Mouse (Mus musculus) heart, postnatal 4 days (tissue): Measurements from ENCODE around the gene Ipo9. TPM values are rescaled to one million over a fixed set of nuclear protein-coding genes. Genes with fewer than 3 reads are reported as not detected.
"Not testable (repeated sequence)": the region's sequence is repeated elsewhere in the genome, so short reads cannot be mapped to it uniquely, and the experiment has no call there.

ENCODE experiments used
- DNase-seq: peaks from one replicate; pipeline ENCODE4 v3.0.0; 2021
- total RNA-seq, 2 experiments: library from RNA; stranded (reverse); gene quantifications; 2 replicates each; pipeline ENCODE4 v1.2.3; 2021

Gene Ipo9
- total RNA-seq, 2 experiments from 2014 or later = 95.5 to 116 TPM

DNA sequence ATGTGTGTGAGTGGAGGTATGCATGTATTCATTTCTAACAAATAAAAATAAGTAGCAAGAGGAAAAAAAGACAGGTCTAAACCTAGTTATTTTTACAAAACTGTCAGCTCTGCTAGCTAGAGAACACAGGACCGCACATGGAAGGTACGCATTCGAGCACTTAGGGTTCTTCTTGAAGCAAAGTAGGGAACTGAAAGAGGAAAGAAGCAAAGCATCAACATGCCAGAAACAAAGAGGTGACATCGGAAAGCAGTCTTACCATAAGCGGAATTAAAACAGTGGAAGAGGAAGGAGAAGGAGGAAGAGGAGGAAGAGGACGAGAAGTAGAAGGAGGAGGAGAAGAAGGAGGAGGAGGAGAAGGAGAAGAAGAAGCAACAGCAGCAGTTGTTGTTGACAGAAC lies 2.9 kb downstream of the Ipo9 start:
- DNase-seq = no peak

DNA sequence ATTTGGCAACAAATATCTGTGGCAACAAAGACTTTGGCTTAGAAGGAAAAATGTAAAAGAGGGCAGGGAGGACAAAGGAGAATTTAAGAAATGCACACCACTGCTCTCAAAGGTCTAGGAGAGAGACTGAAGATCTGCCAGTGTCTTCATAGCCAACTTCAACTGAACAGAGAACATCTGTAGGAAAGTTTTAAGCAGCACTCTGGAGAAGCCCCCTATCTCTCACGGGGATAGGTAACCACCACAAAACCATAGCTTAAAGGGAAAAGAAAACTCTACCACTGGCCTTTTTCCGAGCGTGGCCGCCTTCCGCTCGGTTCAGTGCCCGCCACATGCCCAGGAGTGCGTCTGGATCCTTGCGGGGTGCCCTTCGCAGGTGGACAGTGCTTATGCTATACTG lies 3.7 kb downstream of the Ipo9 start:
- no peak for DNase-seq

DNA sequence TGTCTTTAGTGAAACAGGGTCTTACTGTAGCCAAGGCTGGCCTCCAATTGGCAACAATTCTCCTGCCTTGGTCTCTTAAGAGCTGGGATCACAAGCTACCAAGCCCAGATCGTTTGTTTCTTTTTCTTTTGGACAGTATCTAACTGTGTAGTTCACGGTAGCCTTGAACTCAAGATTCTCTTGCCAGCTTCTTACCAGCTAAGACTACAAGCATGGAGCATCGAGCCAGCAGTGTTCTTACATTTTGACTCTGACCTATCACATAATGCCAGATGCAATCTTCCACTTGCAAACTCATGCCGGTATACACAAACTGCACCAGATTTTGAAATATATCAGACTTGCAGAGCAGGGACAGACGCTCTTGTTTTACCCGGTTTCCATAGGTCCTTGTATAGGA lies 7.5 kb downstream of the Ipo9 start:
- no peak for DNase-seq

DNA sequence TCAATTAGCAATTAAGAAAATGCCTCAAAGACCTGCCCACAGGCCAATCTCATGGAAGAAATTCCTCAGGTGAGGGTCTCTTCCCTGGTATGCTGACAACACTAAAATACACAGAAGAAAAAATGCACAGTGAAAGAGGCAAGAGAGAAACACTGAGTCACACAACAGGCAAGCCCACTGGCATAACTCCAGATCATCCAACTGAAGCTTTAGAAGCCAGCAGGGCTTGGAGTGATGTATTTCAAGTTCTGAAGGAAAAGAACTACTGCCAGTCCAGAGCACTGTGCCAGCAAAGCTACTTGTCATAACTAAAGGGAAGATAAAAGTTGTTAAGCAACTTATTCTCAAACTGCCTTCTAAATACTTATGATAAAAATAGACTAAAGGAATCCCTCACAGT lies 16.3 kb downstream of the Ipo9 start:
- peak; percentile 34 for DNase-seq

DNA sequence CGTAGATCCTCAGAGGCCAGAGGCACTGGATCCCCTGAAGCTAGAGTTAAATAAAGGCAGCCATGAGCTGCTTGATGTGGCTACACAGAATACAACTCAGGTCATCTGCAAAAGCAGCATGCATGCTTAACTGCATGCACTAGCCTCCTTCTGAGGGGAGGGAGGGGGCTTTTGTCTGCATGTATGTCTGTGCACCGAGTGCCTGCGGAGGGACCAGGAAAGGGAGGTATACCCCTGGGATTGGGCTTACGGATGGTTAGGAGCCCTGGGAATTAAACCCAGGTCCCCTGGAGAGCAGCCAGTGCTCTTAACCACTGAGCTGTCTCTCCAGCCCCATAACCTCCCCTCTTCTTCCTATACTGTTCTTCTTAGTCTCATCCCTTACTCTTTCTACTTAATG lies 18.2 kb downstream of the Ipo9 start:
- no peak for DNase-seq

DNA sequence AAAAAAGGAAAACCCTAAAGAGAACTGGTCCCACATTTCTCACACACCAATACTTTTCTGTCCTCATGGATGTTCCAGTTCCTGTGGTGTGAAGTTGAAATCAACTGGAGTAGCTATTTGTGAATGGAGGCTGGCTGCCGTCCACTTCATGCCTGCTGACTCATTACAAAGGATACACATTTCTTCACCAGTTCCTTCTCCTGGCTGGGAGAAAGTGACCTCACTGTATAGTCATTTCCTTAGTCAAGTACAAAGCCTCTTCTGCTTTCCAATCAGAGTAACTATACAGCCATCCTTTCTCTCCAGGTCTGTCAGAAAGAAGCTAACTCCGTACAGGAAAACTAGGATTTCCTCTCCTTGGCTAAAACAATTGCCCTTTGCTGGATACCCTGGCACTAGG lies 19.3 kb downstream of the Ipo9 start:
- peak; percentile 71 for DNase-seq

DNA sequence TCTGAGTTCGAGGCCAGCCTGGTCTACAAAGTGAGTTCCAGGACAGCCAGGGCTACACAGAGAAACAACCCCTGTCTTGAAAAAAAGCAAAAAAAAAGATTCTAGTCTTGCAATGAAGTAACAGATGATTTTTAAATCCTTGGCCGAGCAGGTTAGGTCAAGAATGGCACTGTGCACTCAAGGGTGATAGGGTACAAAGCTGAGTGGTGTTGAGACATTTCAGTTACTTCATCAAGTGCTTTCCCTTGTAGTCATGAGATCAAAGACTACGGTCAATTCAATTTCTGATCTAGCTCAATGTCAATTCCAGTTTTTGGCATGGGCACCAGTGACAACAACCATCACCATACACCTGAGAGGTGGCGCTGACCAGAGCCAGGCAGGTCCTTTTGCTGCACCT lies 21.3 kb downstream of the Ipo9 start:
- DNase-seq = no peak

DNA sequence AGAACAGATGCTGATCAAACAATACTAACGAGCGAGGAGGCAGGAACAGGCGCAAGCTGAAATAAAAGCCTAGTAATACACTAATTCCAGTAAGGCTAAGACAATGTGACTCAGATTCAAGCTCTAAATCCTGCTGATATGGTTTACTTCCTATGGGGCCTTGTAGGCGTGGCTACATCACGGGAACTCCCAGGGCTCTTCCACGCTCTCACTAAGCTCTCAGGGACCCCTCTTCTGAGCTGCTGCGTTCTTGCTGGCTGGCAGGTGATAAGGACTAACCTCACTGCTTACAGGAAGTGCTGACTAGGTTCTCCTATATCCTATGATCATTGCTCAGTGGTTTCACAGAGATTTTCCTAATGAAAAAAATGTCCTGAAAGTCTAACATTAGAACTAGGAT lies 24.9 kb downstream of the Ipo9 start:
- no peak for DNase-seq

DNA sequence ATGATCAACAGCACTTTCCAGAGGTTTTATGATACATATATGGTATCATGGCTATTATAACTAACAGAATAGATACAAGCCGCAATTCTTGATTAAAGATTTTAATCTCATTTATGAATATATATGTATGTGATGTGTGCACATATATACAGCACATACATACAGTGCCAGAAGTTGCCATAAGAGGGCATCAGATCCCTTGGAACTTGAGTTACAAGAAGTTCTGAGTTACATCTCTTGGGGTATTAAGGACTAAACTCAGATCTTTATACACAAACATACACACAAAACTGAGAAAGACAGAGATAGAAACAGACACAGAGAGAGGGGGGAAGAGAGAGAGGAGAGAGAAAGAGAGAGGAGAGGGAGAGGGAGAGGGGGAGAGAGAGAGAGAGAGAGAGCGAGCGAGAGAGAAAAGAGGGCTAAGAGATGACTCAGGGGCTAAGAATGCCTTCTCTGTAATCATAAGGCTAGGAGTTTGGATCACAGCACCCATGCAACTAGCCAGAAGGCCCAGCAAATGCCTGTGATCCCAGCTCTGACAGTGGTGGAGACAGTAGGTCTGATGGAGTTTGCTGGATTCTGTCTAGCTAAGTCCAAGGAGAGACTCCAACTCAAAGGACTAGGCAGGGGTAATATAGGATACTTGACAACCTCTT lies 28.7 kb downstream of the Ipo9 start:
- no peak for DNase-seq

DNA sequence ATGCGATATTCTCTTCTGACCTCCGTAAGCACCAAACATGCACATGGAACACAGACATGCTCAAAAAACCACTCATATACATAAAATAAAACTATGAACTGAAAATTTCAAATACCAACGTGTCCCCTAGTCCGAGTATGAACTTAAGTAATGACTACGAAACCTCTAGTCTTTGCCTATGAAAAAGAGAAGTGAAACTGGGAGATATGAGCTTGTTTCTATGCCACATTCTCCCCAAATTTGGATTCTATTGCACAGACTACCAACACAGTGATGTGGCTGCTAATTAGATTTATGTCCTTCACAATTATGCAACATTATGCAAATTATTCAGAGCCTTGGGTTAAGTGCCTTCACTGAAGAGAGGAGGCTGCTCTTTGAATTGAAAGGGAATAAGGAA lies 30.8 kb downstream of the Ipo9 start:
- no peak for DNase-seq

DNA sequence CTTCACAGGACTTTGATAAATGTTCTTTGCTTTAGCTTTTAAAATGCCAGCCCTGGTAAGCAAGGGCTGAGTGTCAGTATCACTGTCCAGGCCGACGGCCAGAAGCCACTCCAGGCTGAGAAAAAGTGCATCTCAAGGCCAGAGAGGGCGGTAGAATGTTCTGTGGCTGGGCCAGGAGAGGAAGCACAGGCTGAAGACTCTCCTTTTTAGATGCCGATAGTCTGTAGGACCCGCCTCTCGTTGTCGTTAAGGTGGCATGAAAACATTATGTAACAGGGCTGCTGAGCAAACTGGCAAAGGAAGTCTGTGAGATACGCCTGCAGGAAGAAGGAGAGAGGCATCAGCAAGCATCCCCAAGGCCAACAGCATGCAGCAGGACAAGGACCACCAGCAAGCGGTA lies 45.1 kb downstream of the Ipo9 start:
- DNase-seq = no peak

DNA sequence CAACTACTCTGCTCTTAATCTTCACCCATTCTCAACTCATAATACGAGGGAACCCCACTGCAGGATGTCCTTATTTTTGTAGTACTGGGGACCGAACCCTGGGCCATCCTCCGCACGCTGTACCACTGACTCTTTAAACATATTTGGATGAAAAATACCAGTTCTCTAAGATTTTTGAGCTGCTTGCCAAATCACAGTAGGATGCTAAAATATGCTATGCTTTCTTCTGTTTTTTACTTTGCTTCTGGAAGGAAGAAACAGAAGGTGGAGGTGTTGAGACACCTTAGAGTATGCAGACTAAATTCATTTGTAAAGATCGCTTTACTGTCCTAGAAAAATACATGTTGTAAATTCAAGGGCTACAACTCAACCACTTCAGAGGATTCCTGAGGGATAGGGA lies 46.1 kb downstream of the Ipo9 start:
- DNase-seq = no peak

DNA sequence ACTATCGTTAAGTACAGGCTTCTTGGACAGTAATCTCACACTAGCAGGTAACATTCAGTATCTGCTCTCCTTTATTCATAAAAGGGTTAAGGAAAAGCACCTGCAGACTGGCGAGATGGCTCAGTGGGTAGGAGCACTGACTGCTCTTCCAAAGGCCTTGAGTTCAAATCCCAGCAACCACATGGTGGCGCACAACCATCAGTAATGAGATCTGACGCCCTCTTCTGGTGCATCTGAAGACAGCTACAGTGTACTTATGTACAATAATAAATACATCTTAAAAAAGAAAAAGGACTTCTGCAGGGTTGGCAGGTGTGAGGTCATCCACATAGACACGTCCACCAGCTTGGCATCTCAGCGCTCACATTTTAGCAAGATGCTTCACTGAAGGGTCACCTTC lies 48.7 kb downstream of the Ipo9 start:
- DNase-seq = not testable (repeated sequence)

DNA sequence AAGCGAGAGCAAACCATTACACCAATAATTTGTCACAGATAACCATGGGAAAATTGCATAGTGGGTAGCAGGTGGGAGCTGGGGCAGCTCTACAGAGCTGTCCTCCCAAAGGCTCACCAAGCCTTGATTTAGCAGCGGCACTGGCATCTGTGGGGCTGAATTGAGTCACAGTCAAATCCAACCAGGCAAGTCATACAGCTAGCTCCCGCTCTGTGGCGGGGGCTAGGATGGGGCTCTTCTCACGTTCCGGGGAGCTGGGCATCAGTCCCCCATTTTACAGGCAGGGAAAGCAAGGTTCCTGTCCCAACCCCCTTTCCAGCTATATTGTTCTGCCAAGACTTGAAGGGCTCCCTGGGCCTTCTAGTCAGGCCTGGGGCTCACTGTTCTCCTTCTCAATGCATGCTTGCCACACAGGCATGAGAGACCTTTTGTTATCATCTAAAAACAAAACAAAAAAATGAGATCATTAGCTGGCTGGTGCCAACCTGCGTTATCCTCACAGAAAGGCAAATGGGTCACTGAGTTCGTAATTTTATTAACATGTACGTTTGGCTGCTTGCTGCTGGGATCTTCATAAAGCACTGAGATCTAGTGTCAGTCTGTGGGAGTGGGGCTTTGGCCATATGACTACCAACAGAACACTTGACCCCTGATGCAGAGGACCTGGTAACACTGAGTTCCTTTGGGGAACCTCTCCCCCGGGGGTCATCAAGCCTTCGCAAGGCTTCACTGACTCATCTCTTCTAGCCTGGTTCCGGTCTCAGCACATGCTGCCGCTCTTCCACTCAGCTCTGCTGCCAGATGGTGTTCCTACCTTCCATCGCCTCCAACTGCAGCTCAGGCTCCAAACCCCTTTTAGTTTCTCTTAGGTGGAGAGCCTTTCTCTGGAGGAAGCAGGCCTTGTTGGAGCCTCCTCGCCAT lies 50.0 kb downstream of the Ipo9 start:
- DNase-seq = no peak

DNA sequence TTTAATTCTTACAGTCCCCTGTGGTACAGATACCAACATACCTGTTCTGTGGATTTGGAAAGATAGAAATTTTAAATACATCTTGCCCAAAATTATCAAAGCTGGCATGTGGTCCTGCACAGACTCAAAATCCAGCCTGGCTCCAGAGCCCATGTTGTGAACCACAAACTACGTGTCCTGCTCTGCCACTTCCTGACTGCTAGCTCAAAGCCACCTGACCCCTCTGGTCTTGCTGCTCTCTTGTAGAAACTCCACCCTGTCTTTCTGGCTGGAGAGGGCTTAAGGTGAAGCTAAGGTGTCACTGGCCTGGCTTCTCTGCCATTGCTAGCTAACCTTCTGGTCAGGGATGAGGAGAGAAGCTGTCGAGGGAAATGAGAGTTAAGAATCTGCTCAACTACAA lies 51.3 kb downstream of the Ipo9 start:
- DNase-seq = no peak

DNA sequence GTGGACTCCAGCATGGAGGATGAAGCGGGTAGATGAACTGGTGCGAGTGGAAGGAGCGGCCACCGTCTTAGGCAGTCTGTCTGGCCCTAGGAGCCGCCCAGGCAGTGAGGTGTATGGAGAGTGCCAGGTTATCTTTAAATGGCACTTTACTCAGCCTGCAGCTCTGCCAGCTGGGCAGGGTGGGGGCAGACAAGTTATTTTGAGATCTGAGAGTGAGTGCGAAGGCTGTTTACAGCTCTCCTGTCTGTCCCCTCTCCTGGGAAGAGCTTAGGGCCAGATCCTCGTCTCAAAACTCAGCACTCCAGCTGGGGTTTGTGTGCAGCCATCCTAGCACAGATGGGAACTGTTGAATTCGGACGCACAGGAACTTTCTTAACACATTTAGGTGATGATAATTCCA lies 51.7 kb downstream of the Ipo9 start:
- DNase-seq = peak; percentile 52

DNA sequence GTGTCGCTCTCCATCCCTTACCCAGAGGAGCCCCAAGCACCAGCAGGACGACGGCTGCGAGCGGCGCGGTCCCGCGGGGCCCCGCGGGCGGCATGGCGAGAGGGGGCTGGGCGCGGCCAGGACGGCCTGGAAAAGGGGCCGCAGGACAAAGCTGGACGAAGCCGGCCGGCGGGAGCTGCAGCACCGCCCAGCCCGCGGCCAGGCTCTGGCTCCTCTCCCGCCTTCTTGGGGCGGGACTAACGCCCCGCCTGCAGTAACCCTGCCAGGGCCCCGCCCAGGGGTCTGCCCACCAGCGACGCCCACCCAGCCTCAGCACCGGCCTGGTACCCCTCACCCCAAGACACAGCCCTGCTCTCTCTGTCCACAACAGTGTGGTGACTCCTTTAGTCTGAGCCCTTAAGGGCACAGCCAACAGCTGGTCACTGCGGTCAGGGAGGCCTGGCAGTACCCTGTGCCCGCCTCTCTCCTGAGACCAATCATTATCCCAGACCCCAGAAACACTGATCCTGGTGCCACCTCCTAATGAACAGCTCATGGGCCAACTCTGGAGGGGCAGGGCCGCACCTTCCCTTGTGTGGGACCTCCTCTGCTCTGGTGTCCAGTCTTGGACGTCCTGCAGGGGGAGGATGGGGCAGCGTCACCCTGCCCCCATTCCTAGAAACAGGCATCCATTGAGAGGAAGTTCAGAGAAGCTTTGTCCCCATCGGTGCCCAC lies 55.3 kb downstream of the Ipo9 start, which contains the start of gene Shisa4:
Gene Shisa4 (minus strand): TSS at position 370 of the 714 bp plus-strand sequence.
- DNase-seq = peak; percentile 79

DNA sequence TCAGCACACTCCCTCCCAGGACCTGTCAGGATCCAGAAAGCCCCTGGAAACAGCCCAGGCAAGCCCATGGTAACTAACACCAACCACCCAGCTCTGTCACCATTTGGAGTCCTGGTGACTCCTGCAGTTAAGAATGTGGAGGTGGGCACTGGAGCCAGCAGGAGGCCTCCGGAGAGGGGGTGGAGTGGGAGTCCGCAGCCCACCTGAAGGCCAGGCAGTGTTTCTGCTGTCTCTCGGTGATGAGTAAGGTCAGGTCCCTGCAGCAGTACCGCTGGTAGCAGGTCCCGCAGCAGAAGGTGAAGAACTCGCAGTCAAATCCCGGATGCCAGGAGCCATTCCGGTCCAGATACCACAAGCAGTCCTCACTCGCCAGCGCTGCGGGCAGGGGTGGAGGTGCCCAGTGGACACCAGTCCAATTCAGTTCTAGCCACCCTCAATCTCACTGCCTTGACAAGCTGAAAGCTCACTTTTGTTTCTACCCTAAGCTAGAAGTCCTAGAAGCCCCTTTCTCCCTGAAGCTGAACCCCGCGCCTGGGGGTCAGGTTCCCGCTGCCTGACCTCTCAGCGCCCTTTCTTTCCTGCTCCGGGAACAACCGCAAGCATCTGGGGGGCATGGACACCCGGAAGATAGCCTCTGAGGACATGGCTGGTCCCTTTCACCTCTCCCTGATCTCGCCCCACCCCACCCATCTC lies 56.0 kb downstream of the Ipo9 start:
- DNase-seq = no peak

DNA sequence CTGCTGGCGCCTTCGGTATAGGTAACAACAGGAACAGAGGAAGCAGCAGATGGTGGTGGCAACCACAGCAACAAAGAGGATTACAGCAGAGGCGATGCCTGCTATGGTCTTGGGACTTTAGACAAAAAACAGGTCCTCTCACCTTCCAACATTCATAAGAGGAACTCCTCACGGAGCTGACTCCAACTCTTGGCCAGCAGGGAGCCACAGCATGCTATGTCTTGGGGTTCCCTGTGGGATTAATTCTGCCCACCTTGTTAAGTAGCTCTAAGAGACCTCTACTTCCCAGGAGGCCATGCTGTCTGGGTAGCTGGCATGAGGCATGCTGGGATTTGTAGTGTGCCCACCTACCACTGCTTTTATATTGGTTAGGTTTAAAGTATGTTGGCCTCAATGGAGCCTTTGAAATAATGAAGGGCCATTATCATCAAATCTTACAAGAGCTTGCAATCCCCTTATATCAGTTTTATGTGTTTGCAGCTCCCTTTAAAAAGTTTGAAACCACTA lies 57.1 kb downstream of the Ipo9 start:
- DNase-seq = no peak

DNA sequence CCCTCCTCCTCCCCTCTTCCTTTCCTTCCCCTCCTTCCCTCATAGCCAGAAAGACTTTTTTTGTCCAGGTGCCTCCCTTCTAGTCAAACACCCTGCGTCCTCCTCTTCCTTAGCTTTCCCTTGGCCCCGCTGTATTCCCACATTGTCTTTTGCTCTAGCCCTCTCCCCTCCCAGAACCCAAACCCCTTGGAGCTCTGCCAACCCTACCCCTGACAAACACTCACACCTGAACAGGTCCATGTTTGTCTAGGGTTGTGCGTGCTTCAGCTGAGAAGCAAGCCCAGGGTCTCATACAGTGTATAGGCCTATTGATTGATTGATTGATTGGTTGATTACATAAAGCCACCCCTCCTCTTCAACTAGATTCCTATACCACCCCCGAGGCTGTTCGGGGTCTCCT lies 60.9 kb downstream of the Ipo9 start:
- DNase-seq = no peak

DNA sequence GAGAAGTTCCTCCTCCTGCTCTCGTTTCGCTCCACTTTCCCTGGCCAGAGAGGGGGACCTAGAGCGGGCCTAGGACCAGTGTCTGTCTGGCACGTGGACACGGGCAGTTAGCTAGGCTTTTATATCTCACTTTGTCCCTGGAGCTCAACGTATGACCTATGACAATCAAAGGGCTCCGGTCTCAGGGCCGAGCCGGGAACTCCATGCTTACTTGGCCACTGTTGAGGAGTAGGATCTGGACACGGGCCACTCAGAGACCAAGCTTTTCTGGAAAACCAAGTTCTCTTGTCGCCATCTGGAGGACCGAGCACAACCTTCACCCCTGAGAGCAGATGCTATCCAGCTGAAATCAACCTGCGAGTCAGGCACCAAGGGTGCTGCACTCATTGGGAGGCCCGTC lies 61.3 kb downstream of the Ipo9 start:
- peak; percentile 66 for DNase-seq

DNA sequence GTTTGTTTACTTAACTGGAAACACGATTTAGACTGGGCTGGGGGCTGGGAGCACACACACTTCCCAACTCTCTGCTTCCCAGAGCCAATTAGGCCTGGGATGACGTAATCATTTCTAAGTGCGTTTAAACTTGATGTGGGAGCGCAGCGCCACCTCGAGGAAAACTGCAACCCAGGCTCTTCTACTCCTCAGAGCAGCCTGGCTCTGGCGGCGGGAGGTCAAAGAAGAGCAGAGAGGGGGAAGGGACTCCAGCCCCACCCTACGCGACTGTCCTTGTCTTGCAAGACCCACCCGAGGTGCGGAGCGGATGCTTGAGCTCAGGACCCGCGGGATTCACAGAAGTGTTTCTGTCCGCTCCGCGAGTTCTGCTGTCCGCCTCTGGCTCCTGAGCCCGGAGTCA lies 62.1 kb downstream of the Ipo9 start:
- DNase-seq = peak; percentile 92

DNA sequence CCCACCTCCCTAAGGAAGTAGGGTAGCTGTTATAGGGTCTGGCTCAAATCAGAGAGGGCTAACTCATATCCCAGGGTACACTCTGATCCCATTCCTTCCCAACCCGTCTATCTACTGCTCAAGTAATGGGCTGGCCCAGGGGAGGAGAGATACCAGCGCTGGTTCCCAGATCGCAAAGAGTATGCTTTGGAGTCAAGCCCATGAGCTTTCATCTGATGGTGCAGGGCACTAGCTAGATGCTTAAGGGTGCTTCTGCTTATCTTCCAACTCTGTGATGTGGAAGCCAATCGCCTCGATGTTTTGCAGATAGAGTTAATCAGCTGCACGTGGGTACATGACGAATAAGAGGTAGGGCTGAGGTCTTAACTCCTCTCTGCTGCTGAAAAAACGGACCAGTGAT lies 62.7 kb downstream of the Ipo9 start:
- DNase-seq = no peak
